Mouse (Mus musculus) kidney, adult 2 months (tissue): ENCODE data around the gene Ankdd1a. TPM values are rescaled to one million over a fixed set of nuclear protein-coding genes. Genes with fewer than 3 reads are reported as not detected.
A peak's percentile ranks its signal among the peaks of the same experiment; 100 is the strongest.

Experiments used
- DNase-seq: peaks from one replicate; pipeline ENCODE4 v3.0.0; 2021
- H3K27ac ChIP-seq: fragments of 200-500 bp; 2 replicates; pipeline ENCODE4 v1.5.1; 2012; ENCODE audit warnings: low read depth, low read length, control low read depth, inconsistent platforms; ENCODE audit not compliant: insufficient read depth
- H3K27me3 ChIP-seq: fragments of 200-500 bp; replicated peaks from 2 replicates; pipeline ENCODE4 v1.6.1; 2012; ENCODE audit warnings: mild to moderate bottlenecking, moderate library complexity, low read length, inconsistent platforms; ENCODE audit not compliant: control insufficient read depth, insufficient read depth
- H3K36me3 ChIP-seq: fragments of 200-500 bp; 2 replicates; pipeline ENCODE4 v1.6.1; 2012; ENCODE audit warnings: mild to moderate bottlenecking, moderate library complexity, low read length, inconsistent platforms; ENCODE audit not compliant: control insufficient read depth, insufficient read depth
- H3K4me1 ChIP-seq: fragments of 200-500 bp; 2 replicates; pipeline ENCODE4 v1.6.1; 2011; ENCODE audit warnings: low read length; ENCODE audit not compliant: control insufficient read depth, insufficient read depth
- H3K4me3 ChIP-seq: fragments of 200-500 bp; 2 replicates; pipeline ENCODE4 v1.5.1; 2011; ENCODE audit warnings: mild to moderate bottlenecking, low read depth, low read length, control low read depth; ENCODE audit not compliant: insufficient read depth
- CTCF ChIP-seq: fragments of 200-500 bp; conservative IDR thresholded peaks from 2 replicates; pipeline ENCODE4 v1.5.1; 2011; ENCODE audit warnings: low read depth, mild to moderate bottlenecking, control low read depth, low read length, moderate library complexity, mixed read lengths; ENCODE audit not compliant: insufficient read depth, insufficient read length
- POLR2A ChIP-seq: fragments of 200-500 bp; IDR thresholded peaks from one replicate; pipeline ENCODE4 v1.6.1; 2011; ENCODE audit warnings: low read depth, low read length, control low read depth
- WGBS: fragments of 180-500 bp; shearing (Covaris S2); methylation state at CpG from one replicate; pipeline ENCODE4 v1.1.7; 2018; 5-methylcytosine and 5-hydroxymethylcytosine counted together
- polyA plus RNA-seq: library from polyadenylated mRNA; depleted of rRNA; stranded (reverse); fragments of >200 nt; gene quantifications from 2 replicates; pipeline ENCODE4 v1.2.3, GENCODE M21; 2012

Gene Ankdd1a
- polyA plus RNA-seq, 1 experiment = 0.06 TPM

DNA sequence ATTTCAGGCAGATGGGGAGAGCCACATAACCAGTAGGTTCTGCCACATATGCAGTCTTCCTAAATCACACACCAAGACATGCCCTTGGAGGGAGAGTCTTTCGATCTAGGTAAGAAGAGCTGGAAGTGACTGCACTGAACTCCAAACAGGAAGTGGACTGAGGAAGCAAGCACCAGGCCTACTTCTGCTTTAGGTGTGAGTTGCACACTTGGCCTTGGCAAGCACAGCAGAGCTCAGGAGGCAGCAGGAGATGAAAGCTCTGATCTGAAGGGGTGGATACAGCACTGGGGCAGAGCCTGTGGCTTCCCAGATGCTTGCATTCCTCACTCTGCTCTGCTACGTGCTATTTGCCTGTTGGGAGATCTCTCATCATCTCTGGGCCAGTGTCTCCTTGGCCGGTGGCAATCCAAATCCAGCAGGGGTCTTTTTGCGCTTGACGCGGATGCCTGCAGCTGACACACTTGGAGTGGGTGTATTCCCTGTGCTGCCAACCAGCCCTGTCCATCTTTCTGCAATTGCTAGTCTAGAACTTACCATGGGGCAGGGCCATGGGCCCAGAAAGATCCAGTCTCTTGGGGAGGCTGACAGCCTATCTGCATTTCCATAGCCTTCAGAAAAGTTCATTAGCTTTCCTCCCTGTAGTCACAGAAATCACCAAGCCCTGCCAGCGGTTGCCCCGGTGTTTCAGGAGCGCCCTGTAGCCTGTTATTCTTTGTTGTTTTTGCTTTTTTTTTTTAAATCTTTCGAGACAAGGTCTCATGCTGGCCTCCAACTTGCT, 25.8 kb upstream of the Ankdd1a start:
- TF ChIP-seq POLR2A (no peak), CTCF (no peak)
- WGBS = 74% methylated on average over 10 of the region's 10 CpGs
- no peak for DNase-seq
- Histone ChIP-seq H3K4me3 (no peak overlapping the region), H3K27ac (no peak overlapping the region), H3K36me3 (no peaks in the 10 kb centered on the region), H3K4me1 (0 out of 2 replicates have a peak, but pooled peaks cover 3% of the 10 kb centered on the region), H3K27me3 (no peaks in the 10 kb centered on the region)

DNA sequence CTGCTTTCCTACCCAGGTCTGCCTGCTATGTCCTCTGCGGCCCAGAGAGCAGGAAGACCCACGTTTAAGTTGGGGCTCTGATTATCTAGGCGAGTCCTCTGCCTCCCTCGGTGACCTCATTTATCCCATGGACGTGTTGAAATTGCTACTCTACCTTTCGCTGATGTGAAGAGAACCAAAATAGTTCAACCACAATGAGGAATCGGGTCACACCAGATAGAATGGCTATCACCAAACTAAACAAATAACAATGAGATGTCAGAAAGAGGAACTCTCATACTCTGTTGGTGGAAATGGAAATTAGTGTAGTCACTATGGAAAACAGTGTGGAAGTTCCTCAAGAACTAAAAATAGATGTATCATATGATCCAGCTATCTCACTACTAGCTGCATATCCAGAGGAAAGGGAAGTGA, 22.1 kb upstream of the Ankdd1a start:
- no peaks in the 10 kb centered on the region for H3K36me3 ChIP-seq
- H3K4me1 ChIP-seq = 0 out of 2 replicates have a peak, but pooled peaks cover 3% of the 10 kb centered on the region
- TF ChIP-seq CTCF (no peak), POLR2A (no peak)
- peak overlapping the region; percentile 90 for H3K27ac ChIP-seq
- H3K4me3 ChIP-seq = no peak overlapping the region
- DNase-seq = no peak
- WGBS = 59% methylated on average over 7 of the region's 7 CpGs
- no peaks in the 10 kb centered on the region for H3K27me3 ChIP-seq

DNA sequence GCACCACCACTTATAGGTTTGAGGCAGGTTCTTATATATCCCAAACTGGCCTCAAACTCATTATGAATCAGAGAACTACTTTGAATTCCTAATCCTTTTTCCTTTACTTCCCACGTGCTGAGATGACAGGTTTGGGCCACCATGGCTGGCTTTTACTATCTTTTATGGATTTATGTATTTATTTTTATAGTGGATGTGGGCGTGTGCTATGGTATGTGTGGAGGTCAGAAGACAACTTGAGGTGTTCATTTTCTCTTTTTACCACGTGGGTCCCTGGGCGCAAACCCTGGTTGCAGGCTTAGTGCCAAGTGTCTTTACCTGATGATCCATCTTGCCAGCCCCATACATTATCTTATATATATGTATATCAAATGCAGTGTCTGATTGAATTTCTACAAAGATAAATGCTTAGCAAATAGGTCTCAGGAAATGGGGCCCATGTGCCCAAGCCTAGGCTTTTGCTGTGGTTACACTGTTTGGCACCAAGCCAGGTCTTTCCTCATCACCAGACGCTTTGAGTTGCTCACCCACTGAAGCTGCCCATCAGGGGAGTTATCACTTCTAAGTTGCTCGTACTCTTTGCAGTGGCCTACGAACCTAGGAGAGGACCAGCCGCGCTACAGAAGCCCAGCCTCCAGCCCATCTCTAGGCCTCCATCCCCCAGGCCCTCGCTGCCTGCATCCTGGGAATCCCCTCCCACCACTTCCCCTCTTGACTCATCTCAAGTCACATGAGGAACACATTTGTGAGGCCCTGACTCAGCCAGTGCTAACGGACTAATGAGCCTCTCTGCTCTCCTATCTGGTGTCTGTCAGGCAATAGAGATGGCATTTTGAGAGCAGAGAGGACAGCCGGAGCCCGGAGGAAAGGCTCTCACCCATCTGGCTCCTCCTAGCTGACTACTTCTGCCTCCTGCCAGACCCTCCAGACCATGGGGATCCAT, 21.4 kb upstream of the Ankdd1a start:
- Histone ChIP-seq H3K4me3 (no peak overlapping the region), H3K27ac (peak overlapping the region; percentile 90), H3K27me3 (no peaks in the 10 kb centered on the region), H3K4me1 (0 out of 2 replicates have a peak, but pooled peaks cover 3% of the 10 kb centered on the region), H3K36me3 (no peaks in the 10 kb centered on the region)
- WGBS = 65% methylated on average over 13 of the region's 13 CpGs
- peak; percentile 47 for DNase-seq
- no peak for TF ChIP-seq POLR2A
- no peak for TF ChIP-seq CTCF

DNA sequence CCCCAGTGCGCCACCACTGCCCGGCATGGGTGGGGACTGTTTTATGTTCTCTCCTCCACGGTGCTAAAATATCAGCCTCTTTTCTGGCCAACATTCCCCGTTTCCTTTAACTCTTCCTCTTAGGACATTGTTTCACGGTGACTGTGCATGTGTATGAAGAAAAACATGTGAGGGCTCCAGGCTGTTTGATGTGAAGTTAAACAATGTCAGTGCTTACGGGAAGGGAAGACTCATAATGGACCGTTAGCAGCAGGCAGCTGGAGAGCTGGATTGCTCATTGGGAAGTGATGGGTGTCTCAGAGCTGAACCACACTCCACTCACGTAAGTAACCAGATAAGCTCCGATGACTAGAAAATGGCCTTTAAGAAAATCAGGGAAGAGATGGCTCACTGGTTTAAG, 19.7 kb upstream of the Ankdd1a start:
- no peaks in the 10 kb centered on the region for H3K36me3 ChIP-seq
- H3K27ac ChIP-seq = no peak overlapping the region
- no peaks in the 10 kb centered on the region for H3K27me3 ChIP-seq
- DNase-seq = no peak
- WGBS = 72% methylated on average over 9 of the region's 9 CpGs
- TF ChIP-seq POLR2A = no peak
- no peak for TF ChIP-seq CTCF
- H3K4me3 ChIP-seq = no peak overlapping the region
- 0 out of 2 replicates have a peak, but pooled peaks cover 3% of the 10 kb centered on the region for H3K4me1 ChIP-seq

DNA sequence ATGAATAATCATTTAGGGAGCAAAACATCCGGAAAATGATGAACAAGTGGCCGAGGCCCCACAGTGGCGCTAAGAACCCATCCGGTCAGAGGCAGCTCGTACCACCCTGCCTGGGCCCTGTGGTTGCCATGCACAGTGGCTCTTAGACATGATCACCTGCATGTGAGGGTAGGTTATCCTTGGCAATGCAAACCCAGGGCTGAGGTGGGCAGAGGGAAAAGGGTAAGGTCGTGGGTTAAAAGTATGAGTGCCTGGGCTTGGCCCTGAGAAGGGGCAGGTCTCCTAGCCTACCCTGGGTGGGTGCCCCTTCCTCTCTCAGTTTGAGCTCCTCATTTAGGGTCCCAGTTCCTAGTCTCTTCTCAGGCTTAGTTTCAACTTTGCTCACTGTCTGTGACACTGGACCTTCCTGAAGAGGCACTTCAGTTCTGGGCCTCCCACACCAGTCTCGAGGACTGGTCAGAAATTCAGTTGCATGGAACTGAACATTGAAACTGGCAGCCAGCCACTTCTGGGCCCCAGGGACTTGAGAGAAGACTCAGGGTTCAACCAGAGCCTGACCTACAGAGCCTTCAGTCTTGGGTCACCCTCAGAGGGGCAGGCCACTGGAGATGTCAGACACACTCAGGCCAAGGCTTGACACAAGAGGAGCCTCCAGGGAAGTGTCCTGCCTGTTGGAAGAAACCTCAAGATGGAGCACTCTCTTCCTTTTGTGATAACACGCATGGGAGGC, 18.1 kb upstream of the Ankdd1a start:
- DNase-seq = peak; percentile 65
- Histone ChIP-seq H3K27ac (no peak overlapping the region), H3K27me3 (no peaks in the 10 kb centered on the region), H3K4me3 (no peak overlapping the region), H3K4me1 (0 out of 2 replicates have a peak, but pooled peaks cover 3% of the 10 kb centered on the region), H3K36me3 (no peaks in the 10 kb centered on the region)
- no peak for TF ChIP-seq CTCF
- TF ChIP-seq POLR2A = no peak
- WGBS = 88% methylated on average over 8 of the region's 8 CpGs

DNA sequence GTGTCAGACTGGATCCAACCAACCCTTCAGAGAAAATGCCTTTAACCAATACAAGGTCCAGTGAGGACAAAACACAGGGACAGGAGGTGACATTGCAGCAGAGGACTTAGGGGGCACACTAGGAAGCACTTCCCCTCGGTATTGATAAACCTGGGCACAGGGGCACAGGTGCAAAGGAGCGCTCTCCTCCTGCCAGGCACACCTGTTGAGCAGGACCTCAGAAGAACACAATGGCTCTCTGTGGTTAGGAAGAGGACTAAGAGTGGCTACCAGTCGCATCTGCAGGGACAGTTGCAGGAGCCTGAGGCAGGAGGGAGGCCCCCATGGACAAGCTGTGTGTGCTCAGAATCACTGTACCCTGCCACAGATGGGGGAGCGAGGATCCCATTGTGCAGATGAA, 16.5 kb upstream of the Ankdd1a start:
- Histone ChIP-seq H3K4me1 (no peaks in the 10 kb centered on the region), H3K27me3 (no peaks in the 10 kb centered on the region), H3K4me3 (no peak overlapping the region), H3K36me3 (no peaks in the 10 kb centered on the region), H3K27ac (no peak overlapping the region)
- DNase-seq = no peak
- TF ChIP-seq CTCF (no peak), POLR2A (no peak)
- 87% methylated on average over 4 of the region's 4 CpGs for WGBS
